16 mouse cellular contexts compared by ENCODE assay signal in the genomic region with DNA sequence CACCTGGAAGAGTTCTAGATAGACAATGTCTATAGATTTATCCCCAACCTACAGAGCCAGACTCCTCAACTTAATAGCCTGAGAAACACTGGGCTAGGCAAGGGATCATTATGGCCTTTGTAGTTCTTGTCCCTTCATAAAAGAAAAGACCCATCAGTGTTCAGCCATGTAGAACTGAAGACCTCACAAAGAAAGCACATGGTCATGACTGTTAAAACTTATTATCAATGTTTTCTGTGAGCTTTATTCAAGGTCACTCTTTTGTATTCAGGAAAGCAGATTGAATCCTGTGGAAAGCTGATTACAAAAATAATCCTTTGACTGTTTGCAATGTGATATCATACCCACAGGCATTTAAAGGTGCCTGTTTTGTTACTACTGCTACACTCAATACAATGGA.
"Had no signal": no experiment of that assay in that cellular context is flagged by ENCODE, and none has a peak within 500 bp of the region (broad histone marks: within the 10 kb centered on the region; RNA-seq: fewer than 3 reads in every experiment).

No protein-coding gene starts in this region.

- DNase-seq: right cerebral cortex, adult 18-20 months; right cerebral cortex, postnatal 14 days; right cerebral cortex, postnatal 25 days; right cerebral cortex, postnatal 4 days; spleen, adult 18-20 months; thymus, adult 18-20 months; thymus, adult 2 months; thymus, postnatal 14 days; thymus, postnatal 25 days; thymus, postnatal 36 days; thymus, postnatal 4 days had no signal

- H3K27me3 ChIP-seq: neural tube, embryonic 12.5 days; neural tube, embryonic 13.5 days; neural tube, embryonic 15.5 days; stomach, embryonic 15.5 days had no signal

- H3K36me3 ChIP-seq: neural tube, embryonic 12.5 days; neural tube, embryonic 13.5 days; neural tube, embryonic 15.5 days; stomach, embryonic 15.5 days had no signal

- H3K4me3 ChIP-seq: neural tube, embryonic 12.5 days; neural tube, embryonic 13.5 days; neural tube, embryonic 15.5 days; stomach, embryonic 15.5 days had no signal

- H3K27ac ChIP-seq: neural tube, embryonic 12.5 days; neural tube, embryonic 13.5 days; neural tube, embryonic 15.5 days; stomach, embryonic 15.5 days; stomach, postnatal 0 days had no signal

- H3K4me1 ChIP-seq: neural tube, embryonic 12.5 days; neural tube, embryonic 13.5 days; neural tube, embryonic 15.5 days; stomach, embryonic 15.5 days had no signal
